Mouse (Mus musculus): ENCODE data around the gene Gpx3.
A peak's percentile ranks its signal among the peaks of the same experiment; 100 is the strongest.
"Not testable (repeated sequence)": the region's sequence is repeated elsewhere in the genome, so short reads cannot be mapped to it uniquely, and the experiment has no call there.

Gene Gpx3

DNA sequence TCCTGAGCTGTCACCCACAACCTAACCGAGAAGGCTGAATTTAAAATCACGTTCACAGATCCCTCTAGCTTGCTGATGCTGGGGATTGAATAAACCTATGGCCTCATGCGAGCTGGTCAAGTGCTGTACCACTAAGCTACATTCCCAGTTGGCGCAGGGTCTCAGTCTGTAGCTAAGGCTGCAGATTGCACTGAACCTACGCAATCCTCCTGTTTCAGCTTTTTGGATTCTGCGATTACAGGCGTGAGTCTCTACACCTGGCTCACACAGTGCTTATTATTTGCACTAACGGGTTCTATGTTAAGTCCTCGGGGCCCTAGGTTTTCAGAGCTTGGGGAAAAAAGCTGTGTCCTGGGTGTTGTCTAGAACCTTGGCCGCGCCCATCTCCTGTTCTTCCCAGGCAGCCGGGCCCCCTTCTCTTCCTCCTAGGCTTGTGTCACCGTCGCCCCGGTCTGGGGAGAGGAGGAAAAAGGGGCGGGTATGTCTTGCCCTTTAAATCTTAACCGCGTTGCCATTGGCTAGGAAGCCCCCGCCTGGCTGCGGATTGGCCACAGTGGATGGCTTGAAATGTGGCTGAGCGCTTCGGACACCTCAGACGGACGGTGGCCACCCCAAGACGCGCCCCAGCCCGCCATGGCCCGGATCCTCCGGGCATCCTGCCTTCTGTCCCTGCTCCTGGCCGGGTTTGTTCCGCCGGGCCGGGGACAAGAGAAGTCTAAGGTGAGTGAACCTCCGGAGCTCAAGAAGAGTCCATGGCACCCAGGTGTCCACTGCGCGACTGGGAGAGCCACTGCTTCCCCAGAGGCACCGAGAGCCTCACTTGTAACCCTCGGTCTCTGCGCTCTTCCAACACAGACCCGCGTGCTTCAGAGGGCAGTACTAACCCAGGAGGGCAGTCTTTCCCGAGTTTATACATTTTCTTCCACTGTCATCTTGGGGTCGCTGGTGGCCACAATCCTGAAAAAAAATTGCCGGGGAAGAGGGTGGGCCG, at the start of gene Gpx3:
Gene Gpx3, plus strand, starts transcription at position 121 of the 991 bp plus-strand sequence.
- peak; percentile 78 for DNase-seq (ENCODE audit: low spot score)

DNA sequence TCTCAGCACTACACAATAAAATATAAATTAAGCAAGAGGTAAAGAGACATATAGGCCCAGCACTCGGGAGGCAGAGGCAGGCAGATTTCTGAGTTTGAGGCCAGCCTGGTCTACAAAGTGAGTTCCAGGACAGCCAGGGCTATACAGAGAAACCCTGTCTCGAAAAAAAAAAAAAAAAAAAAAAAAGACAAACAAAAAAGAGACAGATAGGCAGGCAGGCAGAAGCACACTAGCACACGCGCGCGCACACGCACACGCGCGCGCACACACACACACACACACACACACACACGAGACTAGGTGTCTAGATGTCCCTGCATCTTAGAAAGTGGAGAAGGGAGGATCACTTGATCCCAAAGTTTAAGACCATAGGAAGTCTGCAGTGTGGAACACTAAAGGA, 43.4 kb upstream of the Gpx3 start:
- not testable (repeated sequence) for DNase-seq (ENCODE audit: low spot score)

DNA sequence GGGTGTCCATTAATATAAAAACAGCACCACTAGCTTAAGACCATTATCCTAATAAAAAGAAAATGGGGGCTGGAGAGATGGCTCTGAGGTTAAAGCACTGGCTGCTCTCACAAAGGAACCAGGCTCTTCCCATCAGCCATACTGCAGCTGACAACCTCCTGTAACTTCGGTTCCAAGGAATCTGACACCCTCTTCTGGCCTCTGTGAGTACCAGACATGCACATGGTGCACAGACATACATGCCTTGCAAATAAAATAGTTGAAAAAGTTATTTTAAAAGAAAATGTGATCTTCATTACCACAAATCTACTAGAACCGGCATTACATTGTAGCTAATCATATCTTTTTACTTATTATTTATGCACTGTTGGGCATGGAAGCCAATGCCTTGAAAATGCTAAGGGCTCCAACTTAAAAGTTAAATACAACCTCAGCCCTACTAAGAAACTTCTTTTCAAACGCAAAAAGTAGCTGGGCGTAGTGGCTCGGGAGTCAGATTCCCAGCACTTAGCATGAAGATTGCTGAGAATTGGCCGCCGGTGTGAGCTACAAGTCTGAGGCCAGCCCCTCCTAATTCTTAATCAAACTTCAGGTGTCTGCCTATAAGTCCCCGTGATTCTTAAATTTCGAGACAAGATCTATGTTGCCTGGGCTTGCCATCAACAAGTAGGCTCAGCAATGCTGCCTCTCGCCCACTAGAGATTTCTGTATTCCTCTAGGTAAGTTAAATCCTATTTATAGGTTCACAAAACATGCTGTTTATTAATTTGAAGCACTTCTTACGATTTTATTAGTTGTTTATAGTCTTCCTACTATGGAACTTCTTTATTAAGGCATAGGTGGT, 42.7 kb upstream of the Gpx3 start:
- no peak for DNase-seq (ENCODE audit: low spot score)

DNA sequence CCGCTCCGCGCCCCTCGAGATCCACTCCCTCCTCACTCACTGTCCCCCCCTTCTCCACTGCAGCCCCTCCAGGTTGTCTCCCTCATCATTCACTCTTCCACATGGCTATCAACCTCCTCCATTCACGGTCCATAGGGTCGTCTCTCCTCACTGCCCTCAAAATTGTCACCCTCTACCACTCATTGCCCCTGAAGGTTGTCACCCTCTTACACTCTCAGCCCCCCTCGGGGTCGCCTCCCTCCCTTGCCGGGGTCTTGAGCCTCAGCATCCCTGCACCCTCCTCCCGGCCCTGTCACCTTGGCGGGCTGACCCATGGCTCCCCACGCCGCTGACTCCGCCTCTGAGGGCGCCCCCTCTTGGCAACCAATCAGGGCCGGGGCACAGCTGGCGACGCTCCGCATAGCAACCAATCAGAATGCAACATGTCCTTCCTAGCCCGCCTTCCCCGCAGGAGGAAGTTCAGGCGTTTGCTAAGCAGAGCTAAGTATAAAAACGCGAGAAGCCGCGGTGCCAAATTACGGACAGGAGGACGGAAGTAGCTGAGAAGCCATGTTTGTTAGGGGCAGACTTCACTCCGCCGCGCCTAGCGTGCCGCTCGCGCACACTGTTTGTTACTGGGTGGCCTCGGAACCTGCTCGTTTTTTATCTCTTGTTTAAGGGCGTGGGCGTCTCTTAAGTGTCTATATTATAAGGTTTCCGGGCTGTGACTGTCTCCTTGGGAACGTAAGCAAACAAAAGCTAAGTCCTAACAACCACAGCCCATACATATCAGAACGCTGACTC, 41.8 kb upstream of the Gpx3 start, which contains the start of gene Lyrm7:
Gene Lyrm7, minus strand, starts transcription at position 661 of the 783 bp plus-strand sequence.
- DNase-seq (ENCODE audit: low spot score): peak; percentile 94

DNA sequence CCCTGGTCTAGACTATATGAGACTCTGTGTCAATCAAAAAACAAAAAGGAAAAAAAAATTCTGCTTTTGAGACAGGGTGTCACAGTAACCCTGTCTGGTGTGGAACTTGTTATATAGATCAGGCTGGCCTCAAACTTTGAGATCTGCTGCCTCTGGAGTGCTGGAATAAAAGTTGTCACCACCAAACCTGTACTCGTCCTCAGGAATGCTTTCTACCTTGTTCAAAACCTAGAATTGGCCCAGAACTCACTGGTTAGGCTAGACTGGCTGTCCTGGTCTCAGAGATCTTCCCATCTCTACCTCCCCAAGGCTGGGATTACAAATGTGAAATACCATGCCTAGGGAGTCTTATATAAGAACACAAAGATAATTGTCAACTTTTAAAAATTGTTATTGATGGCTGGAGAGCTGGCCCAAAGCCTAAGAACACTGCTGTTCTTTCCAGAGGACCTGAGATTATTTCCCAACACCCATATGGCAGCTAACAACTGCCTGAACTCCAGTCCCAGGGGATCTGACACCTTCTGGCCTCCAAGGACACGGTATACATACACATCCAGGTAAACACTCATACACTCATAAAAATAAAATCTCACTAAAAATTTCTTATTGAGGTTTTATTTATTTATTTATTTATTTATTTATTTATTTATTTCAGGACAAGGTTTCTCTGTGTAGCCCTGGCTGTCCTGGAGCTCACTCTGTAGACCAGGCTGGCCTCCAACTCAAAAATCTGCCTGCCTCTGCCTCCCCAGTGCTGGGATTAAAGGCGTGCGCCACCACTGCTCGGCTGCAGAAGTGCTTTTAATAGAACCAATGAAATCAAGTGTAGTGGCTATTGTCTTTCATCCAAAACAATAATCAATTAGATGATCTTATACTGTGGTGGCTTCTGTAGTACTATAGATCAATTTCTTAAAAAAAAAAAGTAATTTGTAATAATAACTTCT, 40.5 kb upstream of the Gpx3 start:
- DNase-seq (ENCODE audit: low spot score): no peak

DNA sequence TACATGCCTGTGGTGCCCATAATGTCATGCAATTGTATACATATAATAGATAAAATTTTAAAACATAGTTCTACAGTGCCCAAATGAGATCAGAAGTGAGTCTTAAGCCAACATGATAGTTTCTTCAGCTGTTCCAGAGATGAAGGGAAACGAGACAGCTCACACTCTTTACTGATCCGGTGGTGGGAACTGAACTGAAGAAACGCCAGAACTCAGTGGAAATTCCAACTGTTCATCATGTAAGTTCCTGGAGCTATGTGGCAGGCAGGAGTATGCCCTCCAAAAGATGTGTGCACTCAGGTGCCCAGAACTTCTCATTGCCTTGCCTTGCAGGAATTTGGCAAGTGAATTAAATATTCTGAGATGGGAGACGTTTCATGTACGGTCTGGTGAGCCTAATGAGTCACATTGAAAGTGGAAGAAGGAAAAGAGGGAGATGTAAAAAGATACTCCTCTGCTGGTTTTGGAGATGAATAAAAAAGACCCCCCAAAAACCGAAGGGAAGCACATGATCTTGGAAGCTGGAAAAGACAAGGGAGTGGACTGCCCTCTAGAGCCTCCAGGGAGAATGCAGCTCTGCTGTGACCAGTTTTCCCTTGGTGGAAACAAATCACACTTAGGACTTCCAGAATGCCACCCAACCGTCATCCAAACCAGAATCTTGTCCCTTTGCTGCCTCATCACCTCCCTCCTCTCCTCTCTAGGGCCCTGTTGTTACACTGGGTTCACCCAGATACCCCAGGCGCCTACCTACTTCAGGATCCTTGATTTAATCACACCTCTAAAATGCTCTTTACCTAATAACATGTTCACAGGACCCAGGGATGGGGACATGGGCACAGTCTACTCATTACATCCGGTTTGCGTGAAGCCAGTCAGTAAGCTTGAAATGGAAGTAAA, 39.4 kb upstream of the Gpx3 start:
- DNase-seq (ENCODE audit: low spot score): peak; percentile 37

DNA sequence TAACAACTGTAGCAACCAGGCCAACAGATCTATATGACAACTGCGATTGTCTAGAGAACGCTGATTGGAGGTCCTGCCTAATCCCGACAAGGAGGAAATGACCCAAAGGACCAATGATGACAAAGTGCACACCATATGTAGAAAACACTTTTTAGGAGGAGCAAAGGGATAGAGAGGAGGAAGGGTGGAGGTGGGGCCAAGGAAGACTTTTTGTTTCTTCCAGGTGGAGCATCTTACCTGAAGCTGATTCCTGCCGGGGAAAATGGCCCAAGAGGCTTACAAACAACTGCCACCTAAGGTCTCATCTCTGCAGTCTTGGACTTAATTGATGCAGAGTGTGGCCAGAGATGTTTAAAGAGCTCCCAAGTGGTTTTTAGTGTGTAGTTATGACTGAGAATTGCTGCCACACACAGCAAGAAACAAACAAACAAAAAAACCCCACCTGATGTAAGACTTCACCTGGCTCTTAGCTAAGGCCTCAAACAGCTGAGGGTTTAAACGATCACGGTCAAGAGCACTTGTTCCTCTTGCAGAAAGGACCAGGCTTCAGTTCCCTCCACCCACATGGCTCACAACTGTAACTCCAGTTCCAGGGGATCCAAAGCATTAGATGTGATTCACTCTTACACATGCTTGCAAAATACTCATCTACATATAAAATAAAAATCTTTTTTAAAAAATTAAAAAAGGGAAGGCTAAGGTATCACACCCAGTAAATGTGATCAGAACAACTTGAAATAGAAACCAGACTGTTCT, 36.7 kb upstream of the Gpx3 start:
- no peak for DNase-seq (ENCODE audit: low spot score)

DNA sequence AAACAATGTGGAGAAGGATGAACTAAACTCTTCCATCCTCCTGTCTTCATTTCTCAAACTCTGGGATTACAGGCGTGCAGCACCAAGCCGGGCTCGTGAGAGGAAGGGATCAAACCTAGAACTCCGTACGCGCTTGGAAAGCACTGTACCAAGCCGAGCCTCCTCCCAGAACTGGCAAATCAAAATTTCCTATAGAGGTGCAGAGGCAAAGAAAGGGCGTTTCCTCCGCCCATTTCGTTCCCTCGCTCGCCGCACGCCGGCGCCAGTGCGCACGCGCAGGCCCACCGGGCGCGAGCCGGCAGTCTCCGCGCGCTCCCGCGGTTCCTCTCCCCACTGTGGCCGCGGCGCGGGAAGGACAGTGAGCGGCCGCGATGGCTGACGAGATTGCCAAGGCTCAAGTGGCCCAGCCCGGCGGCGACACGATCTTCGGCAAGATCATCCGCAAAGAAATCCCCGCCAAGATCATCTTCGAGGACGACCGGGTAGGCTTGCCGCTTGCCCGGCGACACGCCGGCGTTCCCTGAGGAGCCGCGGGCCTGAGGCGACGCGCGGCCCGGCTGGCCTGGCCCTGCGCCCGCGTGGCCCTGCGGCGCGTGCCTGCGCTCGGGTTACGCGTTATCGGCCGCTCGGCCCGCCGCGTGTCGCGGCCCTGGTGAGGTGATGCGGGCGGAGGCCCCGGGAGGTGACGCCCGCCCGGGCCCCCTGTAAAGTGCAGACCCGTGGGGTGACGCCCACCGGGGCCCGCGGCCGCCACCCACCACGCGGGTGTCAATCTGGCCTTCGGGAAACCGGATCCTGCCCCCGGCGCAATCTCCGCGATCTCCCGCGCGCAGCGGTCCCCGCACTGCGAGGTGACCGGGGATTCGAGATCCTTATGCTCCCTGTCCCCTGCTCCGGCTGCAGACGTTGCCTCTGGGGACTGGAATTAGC, 35.9 kb upstream of the Gpx3 start, which contains the start of gene Hint1:
Gene Hint1, plus strand, starts transcription at position 265 of the 930 bp plus-strand sequence.
- DNase-seq (ENCODE audit: low spot score): peak; percentile 94

DNA sequence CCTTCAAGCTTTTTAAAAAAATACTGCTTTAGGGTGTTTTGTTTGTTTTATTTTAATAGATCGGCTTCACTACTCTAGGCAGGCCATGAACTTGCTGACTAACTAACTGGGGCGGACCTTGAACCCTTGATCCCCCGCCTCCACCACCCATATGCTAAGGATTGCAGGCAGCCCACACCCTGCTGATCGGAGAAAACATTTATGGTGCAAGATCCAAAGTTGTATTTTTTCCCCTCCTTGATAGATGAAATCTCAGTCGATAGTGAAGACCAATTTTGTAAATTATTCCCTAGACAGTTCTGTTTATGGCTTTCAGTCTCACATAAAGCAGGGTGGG, 35.2 kb upstream of the Gpx3 start:
- DNase-seq (ENCODE audit: low spot score): no peak

DNA sequence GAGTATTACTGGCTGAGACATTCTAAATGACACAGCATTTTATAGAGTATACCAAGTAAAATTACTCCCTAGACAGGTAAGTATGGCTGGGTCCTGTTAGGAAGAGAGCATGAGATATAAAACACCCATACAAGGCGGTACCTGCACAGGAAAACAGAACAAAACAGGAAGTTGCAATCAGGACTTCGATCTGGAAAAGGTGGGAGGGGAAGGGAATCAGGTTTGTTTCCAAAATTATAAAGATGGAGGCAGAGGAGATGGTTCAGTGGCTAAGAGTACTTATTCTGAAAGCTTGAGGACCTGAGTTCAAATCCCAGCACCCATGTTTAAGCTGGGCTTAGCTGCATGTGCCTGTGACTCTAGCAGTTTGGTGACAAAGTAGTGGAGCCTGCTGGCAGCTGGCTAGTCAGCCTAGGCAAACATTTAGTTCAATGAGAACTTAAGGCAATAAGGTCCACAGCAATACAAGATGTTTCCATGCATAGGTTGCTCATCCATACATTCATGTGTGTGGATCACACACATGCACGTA, 34.3 kb upstream of the Gpx3 start:
- no peak for DNase-seq (ENCODE audit: low spot score)

DNA sequence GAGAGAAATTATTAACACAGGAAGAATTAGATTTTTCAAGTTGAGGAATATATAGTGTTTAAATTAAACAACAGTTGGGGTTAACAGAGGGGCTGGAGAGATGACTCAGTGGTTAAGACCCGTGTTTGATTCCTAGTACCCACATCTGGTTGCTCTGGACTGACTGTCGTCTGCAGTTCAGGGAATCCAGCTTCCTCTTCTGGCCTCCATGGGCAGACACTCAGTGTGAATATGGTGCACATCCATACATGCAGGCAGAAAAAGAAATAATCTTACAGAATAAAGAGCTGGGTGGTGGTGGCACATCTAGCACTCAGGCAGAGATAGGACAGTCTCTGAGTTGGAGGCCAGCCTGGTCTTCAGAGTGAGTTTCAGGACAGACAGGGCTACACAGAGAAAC, 33.8 kb upstream of the Gpx3 start:
- DNase-seq (ENCODE audit: low spot score): no peak

DNA sequence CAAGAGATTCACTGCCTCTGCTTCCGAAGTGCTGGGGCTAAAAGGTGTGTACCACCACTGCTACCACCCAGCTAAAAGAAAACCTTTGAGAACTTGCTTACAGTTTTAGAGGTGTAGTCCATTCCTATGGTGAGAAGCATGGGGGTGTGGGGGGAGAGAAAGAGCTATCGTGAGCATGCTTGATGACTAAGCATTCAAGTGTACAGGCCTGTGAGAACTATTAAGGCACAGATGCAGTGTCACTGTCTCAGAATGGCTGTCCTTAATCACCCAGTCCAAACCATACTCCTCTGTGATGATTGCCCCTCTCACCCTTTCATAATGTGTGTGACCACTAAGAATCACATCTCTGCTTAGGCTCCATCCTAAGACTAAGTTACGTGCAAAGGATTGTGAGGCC, 32.9 kb upstream of the Gpx3 start:
- no peak for DNase-seq (ENCODE audit: low spot score)

DNA sequence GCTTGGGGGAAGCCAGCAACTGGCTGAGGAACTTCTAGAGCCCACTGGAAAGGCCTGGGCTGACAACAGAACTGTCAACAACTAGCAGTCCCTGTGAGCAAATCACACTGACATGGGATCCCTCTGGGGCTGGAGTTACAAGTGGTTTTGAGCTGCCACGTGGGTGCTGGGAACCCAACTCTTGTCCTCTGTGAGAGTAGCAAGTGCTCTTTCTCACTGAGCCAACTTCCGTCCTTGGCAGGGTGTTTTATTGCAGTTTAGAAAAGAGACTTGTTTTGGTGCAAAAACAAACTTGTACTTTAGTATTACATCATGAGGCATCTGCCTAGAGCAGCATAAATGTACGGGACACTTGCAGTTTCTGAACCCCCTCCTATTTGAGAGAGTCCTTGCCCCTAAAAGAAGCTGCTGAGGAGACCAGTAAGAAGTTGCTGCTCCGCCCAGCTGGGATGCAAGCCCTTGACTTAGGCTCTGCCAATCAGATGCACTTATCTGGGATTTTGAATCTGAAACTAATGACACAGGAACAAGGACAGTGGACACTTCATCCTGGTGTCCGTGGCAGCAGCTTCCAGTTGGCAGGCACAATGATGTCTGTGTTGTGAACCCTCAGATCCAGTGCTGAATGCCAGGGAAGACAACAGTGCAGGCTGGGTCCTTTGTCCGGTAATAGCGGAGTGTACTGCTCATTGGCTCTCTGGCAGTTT, 30.3 kb upstream of the Gpx3 start:
- no peak for DNase-seq (ENCODE audit: low spot score)

DNA sequence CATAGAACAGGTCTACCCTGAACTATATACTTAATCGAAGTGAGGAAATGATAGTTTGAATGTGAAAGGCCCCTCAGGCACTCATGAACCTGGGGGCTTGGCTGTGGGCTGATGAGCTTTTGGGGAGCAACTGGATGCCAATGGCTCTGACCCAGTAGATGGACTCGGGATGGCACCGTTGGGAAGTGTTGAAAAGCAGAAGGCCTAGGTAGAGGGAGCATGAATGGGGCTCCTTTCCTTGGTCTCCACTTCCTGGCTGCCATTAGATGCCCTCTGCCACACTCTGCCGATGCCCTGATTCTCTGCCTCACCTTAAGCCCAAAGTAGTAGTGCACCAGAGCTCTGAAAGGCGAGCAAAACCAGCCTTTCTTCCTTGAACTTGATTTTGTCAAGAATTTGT, 26.2 kb upstream of the Gpx3 start:
- DNase-seq (ENCODE audit: low spot score): no peak

DNA sequence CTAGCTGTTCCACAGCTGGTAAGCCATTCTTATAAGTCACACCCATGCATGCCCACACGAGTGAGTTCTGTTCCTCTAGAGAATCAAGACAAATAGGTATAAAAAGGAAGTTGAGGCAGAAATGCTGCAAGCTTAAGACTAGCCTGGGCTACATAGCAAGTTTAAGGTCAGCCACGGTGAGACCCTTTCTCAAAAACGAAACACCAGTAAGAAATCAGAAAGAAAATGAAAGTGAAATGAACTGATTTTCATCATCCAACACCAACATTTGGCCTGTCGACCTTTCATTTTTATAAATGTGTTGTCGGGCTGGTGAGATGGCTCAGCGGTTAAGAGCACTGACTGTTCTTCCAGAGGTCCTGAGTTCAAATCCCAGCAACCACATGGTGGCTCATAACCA, 23.4 kb upstream of the Gpx3 start:
- DNase-seq (ENCODE audit: low spot score): no peak

DNA sequence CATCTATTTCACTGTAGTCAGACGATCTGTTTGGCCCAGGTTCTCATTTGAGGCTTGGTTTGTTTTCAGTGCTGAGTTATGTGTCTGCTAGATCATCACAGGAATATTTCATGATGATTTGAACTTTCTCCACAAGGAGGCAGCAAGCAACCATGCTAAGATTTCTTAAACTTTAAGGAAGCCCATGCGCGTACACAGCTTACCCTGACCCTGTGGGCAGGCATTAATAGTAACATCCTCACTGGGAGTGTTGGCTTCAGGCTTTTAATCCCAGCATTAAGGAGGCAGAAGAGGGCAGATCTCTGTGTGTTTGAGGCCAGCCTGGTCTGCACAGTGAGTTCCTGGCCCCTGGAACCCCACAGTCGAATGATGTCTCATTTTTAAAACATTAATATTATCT, 22.8 kb upstream of the Gpx3 start:
- DNase-seq (ENCODE audit: low spot score): peak; percentile 32

DNA sequence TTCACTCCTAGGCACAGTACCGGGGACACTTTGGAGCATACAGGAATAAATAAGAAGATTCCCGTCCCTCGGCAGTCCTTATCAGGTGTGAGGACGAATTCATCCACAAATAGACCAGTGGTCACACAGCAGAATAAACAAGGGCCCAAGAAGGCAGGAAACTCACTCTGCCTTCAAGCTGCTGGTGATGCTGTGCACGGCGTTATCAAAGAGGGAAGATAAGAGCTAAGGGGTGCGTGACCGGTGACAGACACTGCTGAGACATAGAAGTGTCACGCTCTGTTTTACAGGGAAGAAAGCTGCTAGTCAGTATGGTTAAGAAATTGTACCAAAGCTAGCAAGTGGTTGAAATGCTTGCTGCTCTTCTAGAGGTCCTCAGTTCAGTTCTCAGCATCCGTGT, 22.3 kb upstream of the Gpx3 start:
- no peak for DNase-seq (ENCODE audit: low spot score)
